Mouse (Mus musculus) lung, adult 2 months (tissue): ENCODE data around the gene Ttll11.

Experiments
- CTCF ChIP-seq: fragments of 200-500 bp; IDR thresholded peaks from 2 replicates; pipeline ENCODE4 v1.5.1; 2011; ENCODE audit warnings: mild to moderate bottlenecking, low read length, control low read depth; ENCODE audit not compliant: insufficient read depth
- POLR2A ChIP-seq: fragments of 200-500 bp; IDR thresholded peaks from 2 replicates; pipeline ENCODE4 v1.6.1; 2011; ENCODE audit warnings: low read depth, mild to moderate bottlenecking, control low read depth, low read length, borderline replicate concordance; ENCODE audit errors: extremely low read depth

GRCm38 (mm10) chr2:35785877-35786276 lies 193.8 kb downstream of the Ttll11 start:
- no peak for TF ChIP-seq POLR2A
- no peak for TF ChIP-seq CTCF
